In the genomic region with DNA sequence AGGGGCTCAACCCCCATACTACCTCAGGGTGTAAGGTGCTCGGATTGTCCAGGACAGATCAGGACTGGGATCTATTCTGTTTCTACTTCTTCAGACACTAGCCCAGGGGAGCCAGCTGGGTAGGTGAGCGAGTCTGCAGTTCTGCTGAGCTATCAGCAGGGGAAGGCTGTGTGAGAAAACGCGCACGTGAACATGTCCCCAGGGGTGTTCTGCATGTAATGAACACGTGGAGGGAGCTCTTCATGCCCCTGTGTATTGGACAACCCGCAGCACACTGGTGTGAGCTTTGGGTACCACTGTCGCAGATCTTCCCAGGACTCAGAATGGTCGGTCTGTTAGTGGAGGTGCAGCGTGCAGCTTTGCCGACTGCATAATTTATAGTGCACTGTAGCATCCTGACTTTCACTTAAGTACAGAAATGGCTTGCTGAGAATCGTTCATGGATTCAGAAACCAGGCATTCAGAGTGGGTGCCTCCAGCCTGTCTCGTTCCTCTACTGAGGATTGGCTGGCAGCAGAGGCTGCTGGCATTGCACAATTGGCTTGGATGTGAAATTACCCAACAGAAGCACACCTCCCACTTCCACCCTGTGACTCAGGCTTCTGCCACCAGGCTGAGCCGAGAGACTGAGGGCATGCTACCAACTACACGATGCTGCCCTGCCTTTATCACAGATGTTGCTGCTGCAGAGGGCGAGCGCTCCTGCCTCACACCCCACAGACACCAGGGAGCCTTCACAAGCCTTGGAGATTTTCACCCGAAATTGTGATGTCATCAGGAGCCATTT, we compare ENCODE assay signal across 8 mouse cellular contexts. TPM values are rescaled to one million over a fixed set of nuclear protein-coding genes. Genes with fewer than 3 reads are reported as not detected.
DNase-seq lines count a peak whose midpoint lies in the region; ATAC-seq lines count a peak whose summit lies in the region.

No protein-coding gene starts in this region.

- DNase-seq in cerebellum, postnatal 4 days (ENCODE audit: low spot score in 2 of 2) = no peak
- DNase-seq in cerebellum, adult 18-20 months = peak; percentile 83 to 93
- peak; percentile 89 for DNase-seq in layer of hippocampus, adult 11-12 months (ENCODE audit: low spot score)
- peak; percentile 77 for DNase-seq in lung, postnatal 36 days
- no peak for DNase-seq in gastrocnemius, postnatal 25 days
- no peak for DNase-seq in heart, adult 18-20 months
- DNase-seq in kidney, postnatal 36 days = no peak

- peak; percentile 85 for ATAC-seq in cerebellum, adult (ENCODE audit: insufficient number of reproducible peaks, low FRiP score, low TSS enrichment)

RNA-seq across cellular contexts. Expression of a gene that starts 42.0 kb away (rescaled TPM):
- total RNA-seq in gastrocnemius, postnatal 25 days (2021) = not detected
- under 1 TPM; 0.15 to 0.26 TPM for total RNA-seq in heart, adult 18-20 months (2021)

RNA-seq across cellular contexts. Expression of a gene that starts 53.2 kb away (rescaled TPM):
- under 1 TPM in 1 of 2 experiments, not detected in 1; 0.32 TPM for total RNA-seq in gastrocnemius, postnatal 25 days (2021)
- total RNA-seq in heart, adult 18-20 months (2021) = under 1 TPM; 0.27 to 0.44 TPM

Comparison
In these comparisons a context has a peak if more than half of its experiments do, and no peak if none do; other contexts are left out.
1. DNase-seq: peak in cerebellum, adult 18-20 months (2 of 2), layer of hippocampus, adult 11-12 months (single experiment) and lung, postnatal 36 days (single experiment); none in cerebellum, postnatal 4 days (0 of 2), gastrocnemius, postnatal 25 days (single experiment), heart, adult 18-20 months (0 of 2) and kidney, postnatal 36 days (0 of 2).